Mouse (Mus musculus): ENCODE data around the gene Jph4. TPM values are rescaled to one million over a fixed set of nuclear protein-coding genes. Genes with fewer than 3 reads are reported as not detected.

Jph4 gene
- polyA plus RNA-seq, 1 experiment from 2014 or later, result 37.4 TPM

DNA sequence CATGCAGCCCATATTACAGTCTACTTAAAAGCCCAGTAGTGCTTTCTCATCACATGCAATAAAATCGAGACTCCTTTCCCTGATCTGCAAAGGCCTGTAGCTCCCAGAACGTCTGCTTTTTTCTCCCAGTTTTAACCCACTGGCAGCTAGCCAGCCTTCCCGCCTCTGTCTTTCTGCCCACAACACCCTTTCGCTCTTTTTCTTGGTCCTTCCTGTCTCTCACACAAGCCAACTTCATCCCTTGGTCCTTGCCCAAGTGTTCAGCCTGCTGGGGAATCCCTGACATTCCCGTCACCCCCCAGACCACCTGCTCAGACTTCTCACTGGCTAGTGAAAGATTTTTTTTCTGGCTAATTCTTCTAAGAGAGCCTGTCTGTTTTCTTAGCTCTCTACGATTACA, 40.5 kb downstream of the Jph4 start:
- Histone ChIP-seq H3K27me3 (no peaks in the 10 kb centered on the region), H3K9ac (replicated peaks) (no peak overlapping the region), H3K36me3 (peaks cover 38% of the 10 kb centered on the region), H3K9me3 (no peaks in the 10 kb centered on the region), H3K4me1 (peaks cover 70% of the 10 kb centered on the region), H3K4me2 (replicated peaks) (no peak overlapping the region), H3K4me3 (no peak overlapping the region), H3K27ac (replicated peaks) (peak overlapping the region; percentile 95)
- no peak for ATAC-seq (replicated peaks)
- 17% methylated on average over 6 of the region's 6 CpGs for WGBS

DNA sequence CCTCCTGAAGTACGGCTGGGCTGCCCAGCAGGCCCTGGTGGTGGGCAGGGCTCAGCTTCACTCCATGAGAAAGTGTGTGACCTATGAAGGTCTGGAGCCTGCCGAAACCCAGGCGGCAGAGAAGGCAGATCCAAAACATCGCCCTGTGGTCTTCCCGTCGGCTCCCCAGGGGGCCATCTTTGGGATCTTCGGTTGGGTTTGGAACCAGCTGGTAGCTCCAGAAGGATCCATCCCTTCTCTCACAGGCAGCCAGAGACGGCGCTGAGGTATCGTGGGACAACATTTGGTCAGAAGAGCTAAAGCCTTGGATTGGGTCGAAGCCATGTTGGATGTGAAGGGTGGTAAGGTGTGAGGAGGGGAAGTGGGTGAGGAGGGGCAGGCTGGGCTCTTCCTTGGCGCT, 42.3 kb downstream of the Jph4 start:
- Histone ChIP-seq H3K9ac (replicated peaks) (no peak overlapping the region), H3K4me1 (peaks cover 57% of the 10 kb centered on the region), H3K4me2 (replicated peaks) (no peak overlapping the region), H3K27me3 (no peaks in the 10 kb centered on the region), H3K36me3 (peaks cover 53% of the 10 kb centered on the region), H3K4me3 (no peak overlapping the region), H3K27ac (replicated peaks) (peak overlapping the region; percentile 95), H3K9me3 (no peaks in the 10 kb centered on the region)
- WGBS, result 86% methylated on average over 12 of the region's 12 CpGs
- ATAC-seq (replicated peaks), result no peak

DNA sequence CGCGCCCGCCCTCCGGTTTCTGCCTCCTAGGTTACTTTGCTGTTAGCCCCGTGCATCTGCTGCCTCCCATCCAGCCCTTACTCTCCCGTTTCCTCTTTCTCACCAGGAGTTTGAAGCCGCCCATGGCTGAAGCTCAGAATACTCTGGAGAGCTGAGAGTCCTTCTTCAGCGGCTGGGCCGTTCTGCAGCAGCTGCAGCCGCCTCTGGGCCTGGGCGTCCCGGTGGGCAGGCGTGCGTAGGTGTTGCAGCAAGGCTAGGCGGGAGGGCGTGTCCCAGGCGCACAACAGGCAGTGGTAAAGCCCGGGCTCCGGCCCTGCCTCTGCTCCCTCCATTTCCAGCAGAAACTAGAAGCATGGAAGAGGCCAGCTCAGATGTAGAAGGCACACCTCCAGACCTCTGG, 45.0 kb downstream of the Jph4 start:
- H3K27me3 ChIP-seq, result no peaks in the 10 kb centered on the region
- H3K4me2 ChIP-seq (replicated peaks), result no peak overlapping the region
- H3K36me3 ChIP-seq, result peaks cover 76% of the 10 kb centered on the region
- no peak overlapping the region for H3K9ac ChIP-seq (replicated peaks)
- H3K27ac ChIP-seq (replicated peaks), result peak overlapping the region; percentile 56
- no peaks in the 10 kb centered on the region for H3K9me3 ChIP-seq
- WGBS, result 34% methylated on average over 19 of the region's 19 CpGs
- no peak for ATAC-seq (replicated peaks)
- peaks cover 30% of the 10 kb centered on the region for H3K4me1 ChIP-seq
- no peak overlapping the region for H3K4me3 ChIP-seq

DNA sequence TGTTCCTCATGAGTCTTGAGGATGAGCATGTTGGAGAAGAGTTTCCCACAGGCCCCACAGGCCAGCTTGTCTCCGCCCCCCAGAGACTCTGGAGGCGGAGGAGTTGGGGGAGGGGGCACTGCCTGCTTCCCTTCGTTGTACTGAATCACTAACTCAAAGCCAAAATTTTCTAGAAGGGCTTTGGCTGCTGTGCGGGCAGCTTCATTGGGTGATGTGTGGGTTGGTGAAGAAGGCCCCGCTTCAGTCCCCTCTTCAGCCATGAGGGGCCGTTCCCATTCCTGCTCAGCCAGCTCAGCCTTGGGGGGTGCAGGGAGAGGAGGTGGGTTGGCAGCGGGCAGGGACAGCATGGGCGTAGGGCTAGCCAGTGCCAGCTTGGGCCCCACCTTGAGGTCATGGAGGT, 50.7 kb downstream of the Jph4 start:
- peaks cover 77% of the 10 kb centered on the region for H3K36me3 ChIP-seq
- H3K27ac ChIP-seq (replicated peaks), result 0 out of 2 replicates have a peak overlapping the region, but pooled peaks have one; percentile 46
- no peaks in the 10 kb centered on the region for H3K27me3 ChIP-seq
- no peak overlapping the region for H3K9ac ChIP-seq (replicated peaks)
- H3K4me3 ChIP-seq, result no peak overlapping the region
- H3K4me1 ChIP-seq, result peaks cover 51% of the 10 kb centered on the region
- H3K9me3 ChIP-seq, result no peaks in the 10 kb centered on the region
- no peak overlapping the region for H3K4me2 ChIP-seq (replicated peaks)
- 91% methylated on average over 8 of the region's 8 CpGs for WGBS
- ATAC-seq (replicated peaks), result no peak

DNA sequence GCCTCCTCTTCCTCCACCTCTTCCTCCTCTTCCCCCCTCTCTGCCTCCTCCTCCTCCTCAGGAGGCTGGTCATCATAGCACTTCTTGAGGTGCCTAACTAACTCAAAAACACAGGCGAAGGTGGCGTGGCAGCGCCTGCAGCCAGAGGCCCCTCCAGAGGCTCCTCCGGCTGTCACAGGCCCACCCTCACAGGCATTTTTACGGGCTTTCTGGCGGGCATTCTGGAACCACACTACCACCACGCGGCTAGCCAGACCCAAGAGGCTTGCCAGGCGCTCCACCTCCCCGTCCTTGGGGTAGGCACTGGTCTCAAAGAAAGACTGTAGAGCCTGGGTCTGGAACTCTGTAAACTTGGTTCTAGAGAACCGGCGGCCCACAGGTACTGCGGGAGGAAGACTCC, 51.3 kb downstream of the Jph4 start:
- H3K27me3 ChIP-seq, result no peaks in the 10 kb centered on the region
- no peak overlapping the region for H3K4me2 ChIP-seq (replicated peaks)
- H3K36me3 ChIP-seq, result peaks cover 75% of the 10 kb centered on the region
- H3K9me3 ChIP-seq, result no peaks in the 10 kb centered on the region
- ATAC-seq (replicated peaks), result no peak
- 93% methylated on average over 13 of the region's 13 CpGs for WGBS
- no peak overlapping the region for H3K9ac ChIP-seq (replicated peaks)
- peaks cover 57% of the 10 kb centered on the region for H3K4me1 ChIP-seq
- H3K27ac ChIP-seq (replicated peaks), result peak overlapping the region; percentile 46
- no peak overlapping the region for H3K4me3 ChIP-seq

DNA sequence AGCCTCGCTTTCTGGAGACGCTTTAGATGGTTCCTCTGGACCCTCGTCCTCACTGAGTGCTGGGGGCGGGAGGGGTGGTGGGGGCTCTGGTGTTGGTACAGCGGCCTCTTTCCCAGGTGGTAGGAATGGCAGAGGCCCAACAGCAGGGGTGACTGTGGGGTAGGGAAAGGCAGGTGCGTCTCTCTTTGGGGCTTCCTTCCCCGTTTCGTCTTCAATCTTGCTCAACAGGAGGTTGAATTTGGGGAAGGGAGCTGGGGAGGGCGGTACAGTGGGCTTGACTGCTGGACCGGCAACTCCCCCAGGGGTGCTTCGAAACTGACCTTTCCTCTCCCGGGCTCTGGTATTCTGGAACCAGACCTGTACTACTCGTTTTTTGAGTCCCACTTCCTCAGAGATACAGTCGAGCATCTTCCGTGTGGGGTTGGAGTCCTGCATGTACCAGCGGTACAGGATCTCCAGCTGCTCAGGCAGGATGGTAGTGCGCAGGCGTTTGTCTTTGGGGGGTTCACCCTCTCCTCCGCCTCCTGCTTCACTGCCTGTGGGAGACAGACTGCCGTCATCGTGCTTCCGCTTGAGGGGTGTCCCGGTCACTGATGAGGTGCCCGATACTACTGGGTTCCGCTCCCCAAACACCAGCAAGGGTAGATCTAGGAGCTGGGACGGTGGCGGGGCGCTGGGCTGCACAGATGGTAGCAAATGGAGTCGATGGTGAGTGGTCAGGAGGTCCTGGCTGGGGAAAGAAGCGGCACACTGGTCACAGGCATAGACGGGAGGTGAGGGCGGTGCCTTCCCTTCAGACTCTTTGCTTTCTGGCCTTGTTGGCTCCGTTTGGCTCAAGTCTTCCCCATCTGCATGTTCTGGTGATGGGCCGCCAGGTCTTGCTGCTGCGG, 52.0 kb downstream of the Jph4 start:
- H3K27ac ChIP-seq (replicated peaks), result peak overlapping the region; percentile 46
- WGBS, result 84% methylated on average over 35 of the region's 35 CpGs
- no peaks in the 10 kb centered on the region for H3K27me3 ChIP-seq
- H3K4me2 ChIP-seq (replicated peaks), result no peak overlapping the region
- no peaks in the 10 kb centered on the region for H3K9me3 ChIP-seq
- no peak for ATAC-seq (replicated peaks)
- no peak overlapping the region for H3K9ac ChIP-seq (replicated peaks)
- H3K36me3 ChIP-seq, result peaks cover 74% of the 10 kb centered on the region
- H3K4me1 ChIP-seq, result peaks cover 63% of the 10 kb centered on the region
- H3K4me3 ChIP-seq, result no peak overlapping the region

DNA sequence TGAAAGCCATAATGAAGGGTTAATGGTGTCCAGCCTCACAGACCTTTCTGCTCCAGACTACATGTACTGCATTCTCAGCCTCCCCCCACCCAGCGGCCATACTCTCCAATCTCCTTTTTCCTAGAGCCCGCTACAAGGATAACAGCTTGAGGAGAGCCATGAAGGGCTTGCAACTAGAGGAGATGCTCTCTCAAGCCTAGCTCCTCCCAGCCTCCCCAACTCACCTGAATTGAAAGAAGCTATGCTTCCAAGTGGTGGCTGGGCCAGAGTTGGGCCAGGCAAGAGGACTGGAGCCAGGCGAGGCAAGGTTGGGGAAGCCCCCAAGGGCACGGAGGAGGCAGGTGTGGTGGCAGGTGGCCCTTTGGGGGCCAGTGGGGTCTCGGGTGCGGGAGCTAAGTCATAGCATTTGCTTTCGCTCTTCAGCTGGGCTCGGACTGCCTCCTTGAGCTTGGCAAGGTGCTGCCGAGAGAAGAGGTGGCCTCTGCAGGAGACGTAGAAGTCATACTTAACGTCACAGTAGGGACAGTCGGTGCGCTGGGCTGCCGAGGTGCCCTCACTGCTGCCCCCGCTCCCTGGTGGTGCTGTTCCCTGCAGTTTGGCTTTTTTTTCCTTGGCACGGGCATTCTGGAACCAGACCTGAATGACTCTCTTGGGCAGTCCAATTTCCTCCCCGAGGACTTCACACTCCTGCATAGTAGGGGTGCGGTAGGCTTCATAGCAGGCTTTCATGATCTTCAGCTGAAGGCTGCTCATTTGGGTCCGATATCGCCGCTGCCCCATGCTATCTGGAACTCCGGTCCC, 53.0 kb downstream of the Jph4 start:
- peak overlapping the region; percentile 80 for H3K27ac ChIP-seq (replicated peaks)
- WGBS, result 91% methylated on average over 22 of the region's 22 CpGs
- H3K36me3 ChIP-seq, result peaks cover 71% of the 10 kb centered on the region
- H3K4me3 ChIP-seq, result no peak overlapping the region
- no peaks in the 10 kb centered on the region for H3K9me3 ChIP-seq
- H3K27me3 ChIP-seq, result no peaks in the 10 kb centered on the region
- peak overlapping the region; percentile 37; the same call in 1 of the 2 replicates for H3K4me2 ChIP-seq (replicated peaks)
- H3K9ac ChIP-seq (replicated peaks), result no peak overlapping the region
- peaks cover 73% of the 10 kb centered on the region for H3K4me1 ChIP-seq
- ATAC-seq (replicated peaks), result no peak

DNA sequence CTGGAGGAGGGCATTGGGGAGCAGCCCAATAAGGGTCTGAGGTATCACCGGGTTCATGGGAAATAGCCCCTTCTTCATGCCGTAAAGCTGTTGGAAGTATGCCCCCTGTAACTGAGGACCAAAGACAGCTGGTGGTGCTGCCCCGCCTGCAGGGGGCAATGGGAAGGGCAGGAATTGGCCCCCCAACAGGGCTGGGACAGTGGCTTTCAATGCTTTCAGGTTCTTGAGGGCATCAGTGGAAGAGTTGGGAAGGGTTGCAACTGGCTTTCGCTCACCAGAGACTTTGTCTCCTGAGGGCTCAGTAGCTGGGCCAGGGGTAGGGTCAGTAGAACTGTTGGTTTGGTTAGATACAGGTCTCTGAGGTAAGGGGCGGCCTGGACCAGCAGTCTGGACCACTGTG, 53.6 kb downstream of the Jph4 start:
- H3K4me3 ChIP-seq, result peak overlapping the region; percentile 26; the same call in 1 of the 2 replicates

DNA sequence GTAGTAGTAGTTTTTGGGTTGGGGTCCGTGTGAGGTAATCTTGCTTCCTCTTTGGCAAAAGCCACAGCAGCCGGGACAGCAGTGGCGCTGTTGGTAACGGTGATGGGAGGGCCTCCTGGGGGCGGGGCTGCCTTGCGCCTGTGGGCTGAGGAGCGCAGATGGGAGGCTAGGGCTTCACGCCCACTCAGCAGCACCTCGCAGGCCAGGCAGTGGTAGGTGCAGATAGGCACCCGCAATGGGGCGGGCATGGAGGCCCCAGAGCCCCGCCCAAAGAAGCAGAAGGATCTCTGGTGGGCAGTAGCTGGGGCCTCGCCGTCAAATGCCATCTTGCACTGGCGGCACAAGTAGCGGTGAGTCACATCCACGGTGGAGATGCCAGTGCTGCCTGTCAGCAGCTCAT, 54.1 kb downstream of the Jph4 start:
- 34% methylated on average over 17 of the region's 17 CpGs for WGBS
- peak; percentile 75 for ATAC-seq (replicated peaks)
- H3K27ac ChIP-seq (replicated peaks), result peak overlapping the region; percentile 80

More for the DNA sequence above, 53.6 kb downstream of the Jph4 start:
- H3K27ac ChIP-seq (replicated peaks), result peak overlapping the region; percentile 80
- no peaks in the 10 kb centered on the region for H3K27me3 ChIP-seq
- WGBS, result 90% methylated on average over 5 of the region's 5 CpGs
- peak overlapping the region; percentile 27; the same call in 1 of the 2 replicates for H3K9ac ChIP-seq (replicated peaks)
- no peaks in the 10 kb centered on the region for H3K9me3 ChIP-seq
- ATAC-seq (replicated peaks), result no peak
- peaks cover 79% of the 10 kb centered on the region for H3K4me1 ChIP-seq
- H3K36me3 ChIP-seq, result peaks cover 66% of the 10 kb centered on the region
- peak overlapping the region; percentile 37 for H3K4me2 ChIP-seq (replicated peaks)

DNA sequence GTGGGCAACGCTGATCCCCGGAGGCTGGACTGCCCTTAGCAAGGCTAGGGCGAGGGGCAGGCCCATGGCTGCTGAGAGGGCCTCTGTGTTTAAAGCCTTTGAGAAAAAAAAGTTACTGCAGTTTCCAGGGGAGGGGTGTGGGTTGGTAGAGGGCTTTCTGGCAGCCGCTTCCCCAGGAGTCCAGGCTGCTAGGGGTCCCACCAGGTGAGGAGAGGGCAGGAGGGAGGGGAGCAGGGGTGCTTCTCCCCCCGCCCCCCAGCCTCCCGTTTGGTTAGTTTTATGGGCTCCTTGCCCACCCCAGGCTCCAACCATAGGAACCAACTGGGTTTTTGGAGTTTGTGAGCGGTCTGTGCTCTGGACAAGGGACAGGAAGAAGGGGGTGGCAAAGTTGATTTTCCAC, 54.9 kb downstream of the Jph4 start:
- Histone ChIP-seq H3K36me3 (peaks cover 63% of the 10 kb centered on the region), H3K9ac (replicated peaks) (peak overlapping the region; percentile 27; the same call in 1 of the 2 replicates), H3K27ac (replicated peaks) (peak overlapping the region; percentile 80), H3K4me1 (peaks cover 92% of the 10 kb centered on the region), H3K4me2 (replicated peaks) (peak overlapping the region; percentile 37), H3K4me3 (peak overlapping the region; percentile 7), H3K9me3 (no peaks in the 10 kb centered on the region), H3K27me3 (no peaks in the 10 kb centered on the region)
- WGBS, result 42% methylated on average over 7 of the region's 7 CpGs
- no peak for ATAC-seq (replicated peaks)

More for the DNA sequence above, 54.1 kb downstream of the Jph4 start:
- no peaks in the 10 kb centered on the region for H3K27me3 ChIP-seq
- peaks cover 84% of the 10 kb centered on the region for H3K4me1 ChIP-seq
- H3K9ac ChIP-seq (replicated peaks), result peak overlapping the region; percentile 27
- H3K4me2 ChIP-seq (replicated peaks), result peak overlapping the region; percentile 37
- peaks cover 66% of the 10 kb centered on the region for H3K36me3 ChIP-seq
- H3K4me3 ChIP-seq, result peak overlapping the region; percentile 26
- no peaks in the 10 kb centered on the region for H3K9me3 ChIP-seq

DNA sequence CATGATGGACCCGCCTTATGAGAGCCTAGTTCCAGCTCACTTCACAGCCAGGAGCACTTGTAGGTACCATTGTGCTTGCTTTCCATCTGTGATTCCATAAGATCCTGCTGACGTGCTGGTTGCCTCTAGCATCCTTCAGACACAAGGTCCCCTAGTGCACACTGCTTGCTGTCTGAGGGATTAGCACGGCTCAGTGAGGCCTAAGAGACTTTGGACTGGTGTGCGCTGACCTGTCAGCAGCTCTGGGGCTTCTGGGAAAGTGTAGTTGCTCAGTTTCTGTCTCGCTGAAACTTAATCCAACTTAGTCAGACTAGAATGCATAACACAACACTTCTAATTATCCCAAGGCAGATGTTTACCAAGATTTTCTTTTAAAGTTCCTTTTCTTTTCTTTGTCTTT, 56.8 kb downstream of the Jph4 start:
- Histone ChIP-seq H3K27ac (replicated peaks) (peak overlapping the region; percentile 72), H3K4me2 (replicated peaks) (peak overlapping the region; percentile 65), H3K9me3 (no peaks in the 10 kb centered on the region), H3K27me3 (no peaks in the 10 kb centered on the region), H3K4me1 (peaks cover 98% of the 10 kb centered on the region), H3K4me3 (peak overlapping the region; percentile 10), H3K9ac (replicated peaks) (no peak overlapping the region), H3K36me3 (peaks cover 44% of the 10 kb centered on the region)
- no peak for ATAC-seq (replicated peaks)
- 25% methylated on average over 5 of the region's 5 CpGs for WGBS

DNA sequence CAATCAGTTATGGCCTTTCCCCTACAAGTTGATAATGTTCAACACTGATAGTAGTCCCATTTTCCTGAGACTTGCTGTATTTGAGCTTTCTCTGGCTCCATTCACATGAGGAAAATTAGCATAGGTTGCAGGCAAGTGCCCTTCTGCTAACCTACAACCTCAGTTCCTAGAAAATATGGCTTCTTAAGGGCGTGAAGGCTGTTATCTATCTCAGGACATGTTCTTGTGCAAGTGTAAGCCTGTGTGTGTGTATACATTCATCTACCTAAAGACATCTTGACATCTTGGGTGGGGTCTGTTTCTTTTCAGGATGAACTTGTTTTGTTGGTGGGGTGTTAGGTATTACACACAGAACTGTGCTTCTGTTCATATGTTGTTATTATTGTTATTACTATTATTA, 57.7 kb downstream of the Jph4 start:
- ATAC-seq (replicated peaks), result no peak
- WGBS, result 96% methylated on average over 1 of the region's 1 CpGs
- H3K4me1 ChIP-seq, result peaks cover 97% of the 10 kb centered on the region

More for the DNA sequence above, 57.7 kb downstream of the Jph4 start:
- Histone ChIP-seq H3K9ac (replicated peaks) (0 out of 2 replicates have a peak overlapping the region, but pooled peaks have one; percentile 3), H3K27me3 (no peaks in the 10 kb centered on the region), H3K4me2 (replicated peaks) (peak overlapping the region; percentile 65), H3K27ac (replicated peaks) (0 out of 2 replicates have a peak overlapping the region, but pooled peaks have one; percentile 72), H3K9me3 (no peaks in the 10 kb centered on the region), H3K36me3 (peaks cover 35% of the 10 kb centered on the region), H3K4me3 (peak overlapping the region; percentile 41)
